Mouse (Mus musculus): ENCODE measurements around the gene Vps4a. TPM values are rescaled to one million over a fixed set of nuclear protein-coding genes. Genes with fewer than 3 reads are reported as not detected.
A peak's percentile ranks its signal among the peaks of the same experiment; 100 is the strongest.
"Not testable (repeated sequence)": the region's sequence is repeated elsewhere in the genome, so short reads cannot be mapped to it uniquely, and the experiment has no call there.

Vps4a gene
- polyA plus RNA-seq, 1 experiment from 2014 or later = 151 TPM

DNA sequence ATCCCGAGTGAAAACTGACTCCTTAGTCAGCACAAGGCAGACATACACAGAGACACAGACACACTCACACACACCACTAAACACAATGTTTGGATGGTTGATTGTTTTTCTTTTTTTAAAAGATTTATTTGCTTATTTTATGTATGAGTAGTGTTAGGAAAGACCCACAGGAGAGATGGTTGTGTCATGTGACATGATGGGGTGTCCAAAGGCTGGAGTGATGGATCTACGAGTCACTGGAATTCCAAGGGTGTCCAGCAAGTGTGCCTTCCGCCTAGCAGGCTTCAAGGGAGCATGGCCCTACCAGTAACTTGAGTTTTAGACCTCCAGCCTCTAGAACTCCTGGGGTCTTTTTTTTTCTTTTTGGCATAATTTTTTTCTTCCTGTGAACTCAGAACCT lies 1.7 kb upstream of the Vps4a start:
- H3K4me3 ChIP-seq = no peak overlapping the region
- no peaks in the 10 kb centered on the region for H3K9me3 ChIP-seq
- H3K4me2 ChIP-seq = no peak overlapping the region
- H3K27ac ChIP-seq = no peak overlapping the region
- H3K36me3 ChIP-seq (replicated peaks) = no peaks in the 10 kb centered on the region
- H3K27me3 ChIP-seq (replicated peaks) = no peaks in the 10 kb centered on the region
- ATAC-seq (replicated peaks) = no peak
- peaks cover 21% of the 10 kb centered on the region for H3K4me1 ChIP-seq
- 89% methylated on average over 3 of the region's 3 CpGs for WGBS
- H3K9ac ChIP-seq = no peak overlapping the region

DNA sequence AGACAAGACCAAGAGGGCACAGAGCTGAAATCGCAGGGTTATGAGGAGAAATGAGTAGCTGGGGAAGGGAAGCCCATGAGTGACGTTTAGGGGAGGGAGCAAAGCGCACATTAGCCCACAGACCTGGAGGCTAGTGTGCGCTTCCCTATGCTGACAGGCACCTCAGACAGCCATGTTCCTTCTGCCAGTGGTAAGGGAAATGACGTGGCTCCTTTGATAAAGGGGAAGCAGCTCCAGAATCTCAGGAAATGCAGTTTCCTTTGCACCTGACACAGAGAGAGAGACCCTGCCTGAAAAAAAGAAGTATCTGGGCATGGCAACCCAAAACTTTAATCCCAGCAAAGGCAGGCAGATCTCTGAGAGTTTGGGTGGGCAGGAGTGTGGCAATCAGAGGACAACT lies 964 bp upstream of the Vps4a start:
- Histone ChIP-seq H3K4me1 (peaks cover 24% of the 10 kb centered on the region), H3K9ac (no peak overlapping the region), H3K27ac (no peak overlapping the region), H3K36me3 (replicated peaks) (no peaks in the 10 kb centered on the region), H3K9me3 (no peaks in the 10 kb centered on the region), H3K27me3 (replicated peaks) (no peaks in the 10 kb centered on the region), H3K4me2 (no peak overlapping the region), H3K4me3 (no peak overlapping the region)
- 81% methylated on average over 5 of the region's 5 CpGs for WGBS
- ATAC-seq (replicated peaks) = no peak

DNA sequence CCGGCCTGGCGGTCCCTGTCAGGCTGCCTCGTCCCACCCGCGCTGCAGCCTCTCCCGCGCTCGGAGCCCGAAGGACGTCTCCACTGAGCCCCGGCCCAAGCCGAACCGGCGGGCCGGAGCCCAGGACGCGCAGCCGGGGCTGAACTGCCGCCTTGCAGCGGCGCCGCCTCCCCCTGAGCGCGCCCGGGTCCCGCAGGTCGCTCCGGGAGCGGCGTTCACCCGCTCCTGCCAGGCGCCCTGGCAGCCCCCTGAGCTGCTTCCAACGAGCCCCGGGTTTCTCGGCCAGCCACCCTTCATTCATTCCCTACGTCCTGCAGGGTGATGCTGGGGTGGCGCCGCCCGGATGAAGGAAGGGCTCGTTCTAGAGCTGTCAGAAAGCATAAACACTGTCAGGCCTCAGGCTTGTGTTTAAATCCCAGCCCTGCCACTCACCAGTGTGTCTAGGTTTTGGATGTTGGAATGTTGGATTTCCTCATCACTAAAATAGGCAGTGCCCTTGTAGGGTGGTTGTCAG lies 612 bp downstream of the Vps4a start:
- no peak; the same call in 1 of the 2 replicates for ATAC-seq (replicated peaks)
- peak overlapping the region; percentile 72 for H3K27ac ChIP-seq
- H3K4me2 ChIP-seq = peak overlapping the region; percentile 65
- peak overlapping the region; percentile 68 for H3K4me3 ChIP-seq
- no peaks in the 10 kb centered on the region for H3K27me3 ChIP-seq (replicated peaks)
- peak overlapping the region; percentile 92 for H3K9ac ChIP-seq
- H3K36me3 ChIP-seq (replicated peaks) = 0 out of 2 replicates have a peak, but pooled peaks cover 1% of the 10 kb centered on the region
- H3K4me1 ChIP-seq = peaks cover 24% of the 10 kb centered on the region
- no peaks in the 10 kb centered on the region for H3K9me3 ChIP-seq
- under 1% methylated on average over 36 of the region's 40 CpGs for WGBS

DNA sequence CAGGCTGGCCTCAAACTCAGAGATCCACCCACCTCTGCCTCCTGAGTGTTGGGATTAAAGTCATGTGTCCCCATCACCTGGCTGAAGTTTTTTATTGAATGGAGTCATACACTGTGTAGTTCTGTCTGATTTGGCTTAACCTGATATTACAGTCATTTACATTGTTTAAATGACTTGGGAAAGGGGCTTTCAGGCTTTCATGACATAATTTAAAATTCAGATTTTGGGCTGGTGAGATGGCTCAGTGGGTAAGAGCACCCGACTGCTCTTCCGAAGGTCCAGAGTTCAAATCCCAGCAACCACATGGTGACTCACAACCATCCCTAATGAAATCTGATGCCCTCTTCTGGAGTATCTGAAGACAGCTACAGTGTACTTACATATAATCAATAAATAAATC lies 2.6 kb downstream of the Vps4a start:
- not testable (repeated sequence) for H3K9me3 ChIP-seq; H3K9ac ChIP-seq; H3K4me3 ChIP-seq; ATAC-seq (replicated peaks); H3K27me3 ChIP-seq (replicated peaks); H3K4me2 ChIP-seq; H3K27ac ChIP-seq
- Histone ChIP-seq H3K4me1 (peaks cover 24% of the 10 kb centered on the region), H3K36me3 (replicated peaks) (peaks cover 11% of the 10 kb centered on the region)
- 89% methylated on average over 2 of the region's 2 CpGs for WGBS

DNA sequence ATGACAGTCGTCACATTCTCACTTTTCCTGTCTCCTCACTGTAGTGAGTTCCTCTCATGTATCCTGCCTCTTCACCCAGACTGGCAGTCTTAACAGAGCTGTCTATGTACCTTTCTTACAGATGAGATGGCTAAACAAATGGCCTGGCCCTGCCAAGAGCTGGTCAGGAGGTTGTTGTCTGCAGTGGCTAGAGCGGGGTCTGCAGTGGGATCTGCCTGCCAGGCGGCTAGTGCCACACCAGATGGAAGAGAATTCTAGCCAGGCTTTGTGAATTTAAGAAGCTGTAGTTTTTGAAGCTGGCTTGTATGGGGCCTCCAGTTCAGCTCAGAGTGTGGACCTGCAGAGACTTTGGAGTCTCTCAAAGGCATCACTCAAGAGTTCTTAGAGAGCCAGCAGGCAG lies 4.6 kb downstream of the Vps4a start:
- no peak overlapping the region for H3K27ac ChIP-seq
- H3K4me1 ChIP-seq = peaks cover 24% of the 10 kb centered on the region
- no peak overlapping the region for H3K9ac ChIP-seq
- H3K36me3 ChIP-seq (replicated peaks) = peaks cover 28% of the 10 kb centered on the region
- H3K4me2 ChIP-seq = no peak overlapping the region
- H3K27me3 ChIP-seq (replicated peaks) = no peaks in the 10 kb centered on the region
- WGBS = 91% methylated on average over 3 of the region's 3 CpGs
- no peaks in the 10 kb centered on the region for H3K9me3 ChIP-seq
- H3K4me3 ChIP-seq = no peak overlapping the region
- ATAC-seq (replicated peaks) = no peak

DNA sequence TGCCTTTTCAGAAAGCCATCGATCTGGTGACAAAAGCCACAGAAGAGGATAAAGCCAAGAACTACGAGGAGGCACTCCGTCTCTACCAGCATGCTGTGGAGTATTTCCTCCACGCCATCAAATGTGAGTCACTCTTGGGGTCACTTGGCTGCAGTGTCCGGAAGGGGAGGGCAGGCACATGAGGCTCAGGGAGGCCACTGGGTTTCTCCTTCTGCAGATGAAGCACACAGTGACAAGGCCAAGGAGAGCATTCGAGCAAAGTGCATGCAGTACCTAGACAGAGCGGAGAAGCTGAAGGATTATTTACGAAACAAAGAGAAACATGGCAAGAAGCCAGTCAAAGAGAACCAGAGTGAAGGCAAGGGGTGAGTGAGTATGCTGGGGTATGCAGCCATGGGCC lies 5.6 kb downstream of the Vps4a start:
- no peaks in the 10 kb centered on the region for H3K27me3 ChIP-seq (replicated peaks)
- no peak overlapping the region for H3K27ac ChIP-seq
- peaks cover 24% of the 10 kb centered on the region for H3K4me1 ChIP-seq
- no peak for ATAC-seq (replicated peaks)
- no peak overlapping the region for H3K4me2 ChIP-seq
- WGBS = 82% methylated on average over 8 of the region's 8 CpGs
- no peak overlapping the region for H3K9ac ChIP-seq
- H3K36me3 ChIP-seq (replicated peaks) = peaks cover 35% of the 10 kb centered on the region
- no peaks in the 10 kb centered on the region for H3K9me3 ChIP-seq
- no peak overlapping the region for H3K4me3 ChIP-seq

DNA sequence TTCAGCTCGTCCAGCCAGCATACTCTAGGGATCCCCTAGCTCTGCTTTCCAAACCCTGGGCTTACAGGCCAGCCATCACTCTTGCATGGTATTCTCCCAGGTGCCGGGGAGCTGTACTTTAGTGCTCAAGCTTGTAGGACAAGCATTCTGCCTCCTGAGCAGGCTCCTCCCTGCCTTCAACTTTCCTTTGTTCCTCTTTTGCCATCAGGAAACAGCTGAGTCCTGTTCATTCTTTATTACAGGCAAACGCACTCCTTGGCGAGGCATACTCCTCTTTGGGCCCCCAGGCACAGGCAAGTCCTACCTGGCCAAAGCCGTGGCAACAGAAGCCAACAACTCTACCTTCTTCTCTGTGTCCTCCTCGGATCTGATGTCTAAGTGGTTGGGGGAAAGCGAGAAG lies 9.6 kb downstream of the Vps4a start:
- whole genome bisulfite sequencing = 86% methylated on average over 7 of the region's 7 CpGs

DNA sequence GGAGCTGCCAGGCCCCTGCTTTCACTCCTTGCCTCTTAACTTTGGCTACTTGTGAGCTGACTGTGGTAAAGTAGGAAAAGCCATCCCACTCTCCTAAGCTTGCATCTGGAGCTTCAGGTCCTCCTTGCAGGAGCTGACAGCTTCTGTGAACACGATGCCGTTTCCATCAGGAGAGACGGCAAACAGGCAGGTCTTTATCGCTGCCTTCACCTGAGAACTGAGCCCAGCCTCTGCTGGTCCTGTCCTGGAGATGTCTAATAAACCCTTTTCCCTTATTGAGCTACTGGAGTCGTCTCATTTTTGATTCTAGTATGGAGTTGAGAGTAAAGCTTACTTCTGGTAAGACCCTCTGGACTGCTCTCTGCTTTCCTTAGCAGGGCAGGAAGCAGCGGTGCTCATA lies 14.5 kb downstream of the Vps4a start:
- no peak for ATAC-seq (replicated peaks)
- Histone ChIP-seq H3K9ac (no peak overlapping the region), H3K36me3 (replicated peaks) (peaks cover 65% of the 10 kb centered on the region), H3K27ac (no peak overlapping the region), H3K9me3 (no peaks in the 10 kb centered on the region), H3K27me3 (replicated peaks) (no peaks in the 10 kb centered on the region), H3K4me1 (peaks cover 22% of the 10 kb centered on the region), H3K4me2 (no peak overlapping the region), H3K4me3 (no peak overlapping the region)
- WGBS = 94% methylated on average over 6 of the region's 6 CpGs

More for the DNA sequence above, 9.6 kb downstream of the Vps4a start:
- H3K9ac ChIP-seq = no peak overlapping the region
- no peak overlapping the region for H3K4me2 ChIP-seq
- H3K9me3 ChIP-seq = no peaks in the 10 kb centered on the region
- ATAC-seq (replicated peaks) = no peak
- peaks cover 71% of the 10 kb centered on the region for H3K36me3 ChIP-seq (replicated peaks)
- H3K27me3 ChIP-seq (replicated peaks) = no peaks in the 10 kb centered on the region
- H3K4me3 ChIP-seq = no peak overlapping the region
- H3K4me1 ChIP-seq = no peaks in the 10 kb centered on the region
- H3K27ac ChIP-seq = no peak overlapping the region

DNA sequence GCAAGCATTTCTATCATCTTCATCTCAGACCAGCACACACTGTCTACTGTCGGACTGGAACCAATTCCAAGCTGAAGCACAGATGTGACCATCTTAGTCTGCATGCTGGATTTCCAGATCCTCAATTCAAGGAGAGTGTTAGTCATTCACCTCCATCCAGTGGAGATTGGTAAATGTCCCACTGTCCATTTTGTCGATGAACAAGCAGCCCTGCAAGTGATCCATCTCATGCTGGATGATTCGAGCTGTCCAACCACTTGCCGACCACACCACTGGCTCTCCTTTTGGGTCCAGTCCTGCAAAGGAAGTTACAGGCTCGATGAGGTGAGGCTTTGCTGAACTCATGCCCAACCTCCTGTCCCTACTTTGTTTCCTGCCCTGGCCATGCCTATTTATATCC lies 16.0 kb downstream of the Vps4a start:
- Histone ChIP-seq H3K9me3 (no peaks in the 10 kb centered on the region), H3K36me3 (replicated peaks) (peaks cover 69% of the 10 kb centered on the region), H3K4me1 (peaks cover 22% of the 10 kb centered on the region), H3K27ac (no peak overlapping the region), H3K27me3 (replicated peaks) (no peaks in the 10 kb centered on the region), H3K9ac (no peak overlapping the region), H3K4me2 (peak overlapping the region; percentile 96; the same call in 1 of the 2 replicates), H3K4me3 (no peak overlapping the region)
- WGBS = 91% methylated on average over 5 of the region's 5 CpGs
- no peak for ATAC-seq (replicated peaks)

DNA sequence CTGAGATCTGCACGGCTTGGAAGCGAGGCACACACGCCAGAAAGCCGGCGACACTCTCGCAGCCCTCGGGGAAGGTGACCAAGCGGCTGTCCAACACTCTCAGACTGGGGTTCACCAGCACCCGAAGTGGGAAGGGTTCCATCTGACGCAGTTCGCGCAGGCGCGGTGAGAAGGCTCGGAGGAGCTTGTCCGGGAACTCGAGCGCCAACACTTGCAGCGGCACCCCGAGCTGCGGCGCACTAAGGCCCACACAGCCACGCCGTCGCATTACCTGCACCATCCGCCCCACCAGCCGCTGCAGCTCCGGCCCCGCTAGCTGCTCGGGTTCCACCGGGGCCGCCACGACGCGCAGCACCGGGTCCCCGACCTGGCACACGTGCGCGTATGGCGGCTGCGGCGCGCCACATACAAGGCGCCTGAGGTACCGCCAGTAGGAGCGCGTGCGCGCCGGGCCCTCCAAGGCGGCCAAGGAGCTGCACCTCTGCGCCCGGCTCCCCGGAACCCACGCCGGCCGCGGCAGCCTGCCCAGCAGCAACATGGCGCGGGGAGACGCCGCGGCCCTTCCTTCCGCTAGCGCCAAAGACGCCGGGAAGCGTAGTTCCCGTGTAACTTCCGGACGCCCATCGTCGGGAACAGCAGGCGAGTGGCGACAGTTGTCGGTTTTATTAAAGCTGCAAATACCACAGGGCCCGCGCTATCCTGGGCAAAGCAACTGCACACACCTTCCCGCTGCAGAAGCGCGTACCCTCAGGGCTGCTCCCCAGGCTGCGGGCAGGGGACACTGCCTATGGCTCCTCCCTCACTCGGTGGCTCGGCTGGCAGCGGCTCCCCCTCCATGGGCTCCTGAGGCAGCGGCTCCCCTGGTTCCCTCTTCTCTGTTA lies 17.3 kb downstream of the Vps4a start, which contains the start of gene Pdf:
TSS of gene Pdf (minus strand) at position 554 of the 881 bp plus-strand sequence.
- WGBS = under 1% methylated on average over 87 of the region's 87 CpGs
- H3K4me1 ChIP-seq = peaks cover 22% of the 10 kb centered on the region
- peak; percentile 89 for ATAC-seq (replicated peaks)
- H3K36me3 ChIP-seq (replicated peaks) = peaks cover 66% of the 10 kb centered on the region
- peak within 1 kb of the TSS; percentile 96 for H3K4me2 ChIP-seq
- no peaks in the 10 kb centered on the region for H3K27me3 ChIP-seq (replicated peaks)
- H3K9me3 ChIP-seq = no peaks in the 10 kb centered on the region
- peak within 1 kb of the TSS; percentile 55 for H3K9ac ChIP-seq
- peak within 1 kb of the TSS; percentile 71 for H3K4me3 ChIP-seq
- H3K27ac ChIP-seq = peak within 1 kb of the TSS; percentile 86

DNA sequence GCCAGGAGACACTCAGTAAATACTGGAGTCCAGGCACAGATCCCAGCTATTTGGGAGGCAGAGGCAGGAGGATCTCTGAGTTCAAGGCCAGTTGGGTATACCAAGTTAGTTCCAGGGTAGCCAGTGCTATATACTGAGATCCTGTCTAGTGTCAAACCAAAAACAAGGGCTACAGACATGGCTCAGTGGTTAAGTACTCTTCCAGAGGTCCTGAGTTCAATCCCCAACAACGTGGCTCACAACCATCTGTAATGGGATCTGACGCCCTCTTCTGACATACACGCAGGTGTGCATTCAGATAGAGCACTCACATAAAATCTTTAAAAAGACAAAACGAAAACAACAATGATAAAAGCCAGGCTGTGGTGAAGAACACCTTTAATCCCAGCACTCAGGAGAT lies 18.5 kb downstream of the Vps4a start:
- 97% methylated on average over 4 of the region's 4 CpGs for WGBS
- Histone ChIP-seq H3K4me3 (peak overlapping the region; percentile 71), H3K9ac (no peak overlapping the region), H3K27ac (no peak overlapping the region), H3K4me1 (peaks cover 22% of the 10 kb centered on the region), H3K36me3 (replicated peaks) (peaks cover 60% of the 10 kb centered on the region), H3K4me2 (peak overlapping the region; percentile 96), H3K9me3 (no peaks in the 10 kb centered on the region), H3K27me3 (replicated peaks) (no peaks in the 10 kb centered on the region)
- no peak for ATAC-seq (replicated peaks)

DNA sequence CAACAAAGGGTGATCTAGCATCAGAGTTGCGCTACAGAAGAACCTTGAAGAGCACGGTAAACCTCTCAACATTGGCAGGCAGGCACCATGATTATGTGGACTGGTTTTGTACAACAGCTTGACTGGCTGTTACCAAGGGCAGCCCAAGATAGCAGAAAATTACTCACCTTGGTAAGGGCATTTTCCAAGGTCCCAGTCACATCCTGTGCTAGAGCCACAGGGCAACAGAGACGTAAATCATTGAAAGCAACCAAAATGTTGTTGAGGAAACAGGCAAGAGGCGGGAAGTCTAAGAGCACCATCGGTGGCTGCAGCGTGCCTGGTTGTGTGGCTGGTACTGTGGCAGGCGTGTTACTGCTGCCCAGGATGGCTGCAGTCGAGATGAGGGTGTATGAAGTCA lies 21.0 kb downstream of the Vps4a start:
- ATAC-seq (replicated peaks) = no peak
- 97% methylated on average over 8 of the region's 8 CpGs for WGBS
- H3K9me3 ChIP-seq = no peaks in the 10 kb centered on the region
- H3K27ac ChIP-seq = no peak overlapping the region
- no peak overlapping the region for H3K4me3 ChIP-seq
- H3K4me2 ChIP-seq = no peak overlapping the region
- H3K4me1 ChIP-seq = peaks cover 36% of the 10 kb centered on the region
- peaks cover 35% of the 10 kb centered on the region for H3K36me3 ChIP-seq (replicated peaks)
- H3K27me3 ChIP-seq (replicated peaks) = no peaks in the 10 kb centered on the region
- no peak overlapping the region for H3K9ac ChIP-seq
